Mouse (Mus musculus) forebrain, embryonic 10.5 days (tissue): ENCODE results near the gene Mast4. TPM values are rescaled to one million over a fixed set of nuclear protein-coding genes. Genes with fewer than 3 reads are reported as not detected.

Source experiments
- DNase-seq: peaks from one replicate; pipeline ENCODE4 v3.0.0-alpha.2; 2017; ENCODE audit warnings: low spot score; ENCODE audit errors: extremely low spot score
- H3K27ac ChIP-seq: fragments of 300-500 bp; sonication (generic); 2 replicates; pipeline ENCODE4 v1.5.1; 2016; ENCODE audit warnings: mild to moderate bottlenecking
- H3K27me3 ChIP-seq: fragments of 300-500 bp; sonication (generic); 2 replicates; pipeline ENCODE4 v1.6.1; 2016; ENCODE audit warnings: mild to moderate bottlenecking; ENCODE audit not compliant: poor library complexity, severe bottlenecking
- H3K36me3 ChIP-seq: fragments of 300-500 bp; sonication (generic); replicated peaks from 2 replicates; pipeline ENCODE4 v1.6.1; 2016; ENCODE audit warnings: mild to moderate bottlenecking, moderate library complexity
- H3K4me1 ChIP-seq: fragments of 300-500 bp; sonication (generic); 2 replicates; pipeline ENCODE4 v1.6.1; 2016
- H3K4me3 ChIP-seq: fragments of 300-500 bp; sonication (generic); 2 replicates; pipeline ENCODE4 v1.5.1; 2016; ENCODE audit warnings: mild to moderate bottlenecking, moderate library complexity
- H3K9me3 ChIP-seq: fragments of 300-500 bp; sonication (generic); 2 replicates; pipeline ENCODE4 v1.6.1; 2016; ENCODE audit warnings: mild to moderate bottlenecking, moderate library complexity
- WGBS: fragments of 180-500 bp; shearing (Covaris S2); methylation state at CpG from one replicate; pipeline ENCODE4 v1.1.7; 2016; 5-methylcytosine and 5-hydroxymethylcytosine counted together
- polyA plus RNA-seq: library from polyadenylated mRNA; unstranded; fragments of >200 nt; fragmentation: Nextera tagmentation; extraction: Ambion mirVana; gene quantifications from 2 replicates; pipeline ENCODE4 v1.2.1, GENCODE M21; 2016

Gene Mast4
- polyA plus RNA-seq, 1 experiment from 2014 or later = 18.3 TPM

GRCm38 (mm10) chr13:103333601-103334391 lies 501 bp downstream of the Mast4 start:
- DNase-seq = peak; percentile 63
- Histone ChIP-seq H3K4me1 (peaks cover 41% of the 10 kb centered on the region), H3K36me3 (no peaks in the 10 kb centered on the region), H3K27ac (peak overlapping the region; percentile 79), H3K9me3 (no peaks in the 10 kb centered on the region), H3K27me3 (peaks cover 67% of the 10 kb centered on the region), H3K4me3 (peak overlapping the region; percentile 72)
- WGBS = under 1% methylated on average over 74 of the region's 74 CpGs

DNA sequence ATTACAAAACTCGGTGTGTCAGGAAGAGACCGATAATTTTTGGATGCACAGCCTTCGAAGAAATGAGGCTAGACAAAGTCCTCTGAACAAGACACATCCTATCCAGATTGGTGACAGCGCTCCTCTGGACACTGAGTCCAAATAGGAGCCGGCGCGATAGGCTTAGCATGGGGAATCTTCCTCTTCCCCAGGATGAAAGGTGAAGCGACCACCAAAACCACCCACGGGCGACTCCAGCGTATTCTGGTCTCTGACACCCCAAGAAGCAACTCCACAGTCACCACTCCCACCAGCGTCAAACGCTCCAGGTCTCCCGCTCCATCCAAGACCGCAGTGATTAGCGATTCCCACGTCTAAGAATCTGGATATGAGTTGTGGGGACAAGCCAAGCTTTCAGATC lies 1.1 kb downstream of the Mast4 start:
- DNase-seq = peak; percentile 31
- Histone ChIP-seq H3K4me3 (peak overlapping the region; percentile 72), H3K27ac (no peak overlapping the region; the same call in 1 of the 2 replicates), H3K9me3 (no peaks in the 10 kb centered on the region), H3K4me1 (peaks cover 41% of the 10 kb centered on the region), H3K27me3 (peaks cover 63% of the 10 kb centered on the region), H3K36me3 (no peaks in the 10 kb centered on the region)
- WGBS = 2% methylated on average over 17 of the region's 17 CpGs

DNA sequence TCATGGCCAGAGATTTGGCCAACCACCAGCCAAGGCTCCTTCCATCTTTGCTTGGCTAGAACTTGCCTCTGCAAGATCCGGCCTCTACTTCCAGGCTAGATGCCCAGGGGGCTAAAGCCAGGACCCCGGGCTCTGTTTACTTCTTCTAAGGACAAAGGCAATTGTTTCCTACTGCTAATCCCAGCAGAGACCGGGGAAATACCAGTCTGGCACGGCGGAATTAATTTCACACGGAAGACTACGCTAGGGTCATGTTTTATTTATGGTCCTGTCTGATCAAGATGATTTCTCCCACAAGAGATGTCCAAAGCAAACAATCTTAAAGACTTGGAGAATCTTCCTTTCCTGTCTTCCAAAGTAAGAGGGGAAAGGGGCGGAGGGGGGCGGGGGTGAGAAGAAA lies 1.6 kb downstream of the Mast4 start:
- Histone ChIP-seq H3K27ac (no peak overlapping the region), H3K36me3 (no peaks in the 10 kb centered on the region), H3K4me3 (peak overlapping the region; percentile 72), H3K4me1 (peaks cover 41% of the 10 kb centered on the region), H3K9me3 (no peaks in the 10 kb centered on the region), H3K27me3 (peaks cover 59% of the 10 kb centered on the region)
- WGBS = 3% methylated on average over 9 of the region's 9 CpGs
- no peak for DNase-seq

- Histone ChIP-seq H3K9me3 (no peaks in the 10 kb centered on the region), H3K36me3 (no peaks in the 10 kb centered on the region), H3K4me1 (peaks cover 37% of the 10 kb centered on the region), H3K4me3 (no peak overlapping the region), H3K27ac (no peak overlapping the region), H3K27me3 (peaks cover 47% of the 10 kb centered on the region)
- no peak for DNase-seq
- 73% methylated on average over 7 of the region's 7 CpGs for WGBS
These were observed 3.2 kb downstream of the Mast4 start for GRCm38 (mm10) chr13:103331096-103331495.

DNA sequence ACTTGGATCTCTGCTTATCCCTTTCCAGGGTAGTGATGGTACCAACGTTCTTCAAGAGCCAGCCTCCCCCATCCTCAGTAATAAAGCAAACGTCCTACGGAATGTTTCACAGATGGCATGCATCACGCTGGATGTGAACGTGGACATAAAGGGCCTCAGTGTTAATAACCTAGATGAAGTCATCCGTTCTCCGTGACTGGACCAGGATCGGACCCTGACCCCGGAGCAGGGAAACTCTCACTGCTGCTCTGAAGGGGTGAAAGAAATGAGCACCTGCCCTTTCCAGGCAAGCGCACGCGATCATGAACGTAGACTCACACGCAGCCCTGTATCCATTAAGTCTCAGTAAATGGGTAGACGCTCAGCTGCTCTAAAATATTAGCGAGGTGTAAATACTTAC lies 6.0 kb downstream of the Mast4 start:
- Histone ChIP-seq H3K9me3 (0 out of 2 replicates have a peak, but pooled peaks cover 4% of the 10 kb centered on the region), H3K27ac (no peak overlapping the region), H3K4me1 (peaks cover 10% of the 10 kb centered on the region), H3K4me3 (no peak overlapping the region), H3K36me3 (no peaks in the 10 kb centered on the region), H3K27me3 (peaks cover 19% of the 10 kb centered on the region)
- DNase-seq = no peak
- WGBS = 90% methylated on average over 16 of the region's 16 CpGs

DNA sequence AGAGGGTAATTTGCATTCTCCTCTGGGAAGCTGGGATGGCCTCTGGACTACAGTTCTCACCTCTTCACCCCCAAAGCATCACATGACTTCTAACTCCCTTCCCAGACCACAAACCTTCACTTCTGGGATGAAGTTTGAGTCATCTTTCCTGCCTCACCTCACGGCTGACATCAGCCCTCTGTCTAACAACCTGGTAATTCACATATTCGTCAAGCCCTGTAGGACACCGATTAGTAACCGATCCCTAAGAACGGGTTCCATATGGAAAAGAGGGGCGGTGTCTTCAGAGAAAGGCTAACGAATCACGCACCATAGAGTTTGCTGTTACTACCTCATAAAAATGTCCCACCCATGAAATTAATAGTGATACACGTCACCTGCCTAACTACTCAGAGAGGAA lies 6.5 kb downstream of the Mast4 start:
- 0 out of 2 replicates have a peak, but pooled peaks cover 5% of the 10 kb centered on the region for H3K9me3 ChIP-seq
- H3K27me3 ChIP-seq = peaks cover 15% of the 10 kb centered on the region
- no peak overlapping the region for H3K27ac ChIP-seq
- H3K36me3 ChIP-seq = no peaks in the 10 kb centered on the region
- 90% methylated on average over 9 of the region's 9 CpGs for WGBS
- no peak for DNase-seq
- peaks cover 6% of the 10 kb centered on the region for H3K4me1 ChIP-seq
- no peak overlapping the region for H3K4me3 ChIP-seq

DNA sequence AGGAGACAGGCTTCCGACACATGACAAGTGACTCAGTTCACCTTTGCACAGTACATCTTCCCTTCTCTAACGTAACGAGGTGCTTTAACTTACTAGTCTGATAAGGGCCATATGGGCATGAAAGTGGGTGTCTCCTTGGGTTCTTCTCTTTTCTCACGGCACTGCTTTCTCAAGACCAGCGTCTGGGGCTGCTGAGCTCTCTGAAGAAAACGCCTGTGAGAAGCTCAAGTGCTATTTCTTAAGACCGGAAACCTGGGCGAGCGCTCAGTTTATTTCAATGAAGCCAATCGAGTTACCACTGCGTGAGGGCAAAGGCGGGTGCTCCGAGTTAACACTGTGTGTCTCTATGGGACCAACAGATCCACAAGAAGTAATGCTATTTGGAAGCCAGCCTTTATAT lies 8.1 kb downstream of the Mast4 start:
- Histone ChIP-seq H3K4me1 (no peaks in the 10 kb centered on the region), H3K4me3 (no peak overlapping the region), H3K36me3 (no peaks in the 10 kb centered on the region), H3K9me3 (peaks cover 12% of the 10 kb centered on the region; the same call in 1 of the 2 replicates), H3K27ac (no peak overlapping the region), H3K27me3 (no peaks in the 10 kb centered on the region)
- WGBS = 92% methylated on average over 13 of the region's 13 CpGs
- DNase-seq = no peak

DNA sequence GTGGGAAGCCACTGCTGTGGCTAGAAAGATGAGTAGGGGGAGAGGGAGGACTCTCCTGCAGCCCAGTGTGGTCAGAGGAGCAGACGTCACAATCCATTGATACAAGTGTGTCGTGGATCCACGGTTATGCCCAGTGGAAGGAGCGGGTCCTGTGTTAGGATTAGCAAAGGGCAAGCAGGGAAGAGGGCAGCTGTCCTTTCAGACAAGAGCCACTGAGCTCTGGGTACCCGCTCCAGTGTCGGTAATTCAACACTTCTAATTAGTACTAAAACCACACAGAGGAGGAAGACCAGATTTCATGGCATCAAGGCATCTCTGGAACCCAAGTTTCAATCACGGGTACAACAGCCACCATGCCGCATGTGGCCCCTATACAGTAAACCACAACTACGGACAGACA lies 14.4 kb downstream of the Mast4 start:
- no peaks in the 10 kb centered on the region for H3K36me3 ChIP-seq
- peaks cover 33% of the 10 kb centered on the region for H3K4me1 ChIP-seq
- H3K27ac ChIP-seq = no peak overlapping the region
- H3K4me3 ChIP-seq = no peak overlapping the region
- WGBS = 83% methylated on average over 9 of the region's 9 CpGs
- H3K9me3 ChIP-seq = peaks cover 12% of the 10 kb centered on the region; the same call in 1 of the 2 replicates
- H3K27me3 ChIP-seq = no peaks in the 10 kb centered on the region
- DNase-seq = no peak

- Histone ChIP-seq H3K27me3 (no peaks in the 10 kb centered on the region), H3K9me3 (peaks cover 12% of the 10 kb centered on the region; the same call in 1 of the 2 replicates), H3K36me3 (no peaks in the 10 kb centered on the region), H3K4me3 (no peak overlapping the region), H3K4me1 (peaks cover 38% of the 10 kb centered on the region), H3K27ac (no peak overlapping the region)
- 16% methylated on average over 3 of the region's 3 CpGs for WGBS
- DNase-seq = no peak
These were observed 15.0 kb downstream of the Mast4 start for GRCm38 (mm10) chr13:103319317-103319716.

DNA sequence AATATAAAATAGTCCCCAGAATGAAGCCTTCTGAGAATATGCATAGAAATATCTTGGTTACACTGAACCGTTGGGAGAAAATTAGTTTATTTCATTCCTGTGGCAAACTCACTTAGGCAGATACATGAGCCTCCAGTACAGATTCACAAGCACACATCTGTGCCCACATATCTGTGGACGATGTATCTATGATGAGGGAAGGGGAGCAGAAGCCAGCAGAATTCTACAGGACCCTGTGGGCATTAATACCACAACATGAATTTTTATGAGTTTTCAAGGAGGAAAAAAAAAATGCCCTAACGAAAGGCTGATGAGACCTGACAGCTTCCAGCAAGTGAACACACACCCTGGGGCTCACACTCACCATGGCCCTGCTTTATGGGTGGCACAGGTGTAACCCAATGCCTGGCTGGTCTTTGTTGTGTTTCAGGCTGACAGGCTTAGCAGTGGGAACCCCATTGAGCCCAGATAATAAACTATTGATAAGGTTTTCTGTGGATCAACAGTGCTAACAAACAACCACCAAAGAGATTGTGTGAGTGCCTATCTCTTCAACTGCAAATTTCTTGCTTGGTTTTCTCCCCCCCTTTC lies 17.4 kb downstream of the Mast4 start:
- Histone ChIP-seq H3K36me3 (no peaks in the 10 kb centered on the region), H3K27me3 (no peaks in the 10 kb centered on the region), H3K9me3 (peaks cover under 1% of the 10 kb centered on the region; the same call in 1 of the 2 replicates), H3K27ac (no peak overlapping the region), H3K4me1 (peaks cover 39% of the 10 kb centered on the region), H3K4me3 (no peak overlapping the region)
- DNase-seq = no peak
- WGBS = 47% methylated on average over 3 of the region's 3 CpGs

- Histone ChIP-seq H3K27ac (no peak overlapping the region), H3K4me1 (peaks cover 39% of the 10 kb centered on the region), H3K36me3 (no peaks in the 10 kb centered on the region), H3K4me3 (no peak overlapping the region), H3K27me3 (no peaks in the 10 kb centered on the region), H3K9me3 (no peaks in the 10 kb centered on the region)
- 45% methylated on average over 10 of the region's 10 CpGs for WGBS
- no peak for DNase-seq
These were observed 19.1 kb downstream of the Mast4 start for GRCm38 (mm10) chr13:103315113-103315708.

DNA sequence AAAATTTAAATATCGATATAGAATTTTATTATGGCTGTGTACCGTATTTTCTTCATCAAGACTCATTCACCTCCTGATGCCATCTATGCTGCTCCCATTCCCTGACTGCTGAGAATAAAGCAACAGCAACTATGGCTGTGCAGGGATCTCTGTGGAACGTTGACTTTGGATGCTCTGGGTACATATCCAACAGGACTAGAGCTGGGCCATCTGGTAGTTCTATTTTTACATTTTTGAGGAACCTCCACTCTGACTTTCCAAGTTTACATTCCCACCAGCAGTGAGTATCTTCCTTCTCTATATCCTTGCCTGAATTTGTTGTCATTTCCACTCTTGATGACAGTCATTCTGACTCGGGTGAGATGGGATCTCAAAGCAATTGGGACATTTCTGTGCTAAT lies 26.0 kb downstream of the Mast4 start:
- H3K27me3 ChIP-seq = no peaks in the 10 kb centered on the region
- DNase-seq = no peak
- no peak overlapping the region for H3K27ac ChIP-seq
- peaks cover 7% of the 10 kb centered on the region for H3K4me1 ChIP-seq
- no peaks in the 10 kb centered on the region for H3K9me3 ChIP-seq
- H3K4me3 ChIP-seq = no peak overlapping the region
- WGBS = 93% methylated on average over 4 of the region's 4 CpGs
- no peaks in the 10 kb centered on the region for H3K36me3 ChIP-seq

DNA sequence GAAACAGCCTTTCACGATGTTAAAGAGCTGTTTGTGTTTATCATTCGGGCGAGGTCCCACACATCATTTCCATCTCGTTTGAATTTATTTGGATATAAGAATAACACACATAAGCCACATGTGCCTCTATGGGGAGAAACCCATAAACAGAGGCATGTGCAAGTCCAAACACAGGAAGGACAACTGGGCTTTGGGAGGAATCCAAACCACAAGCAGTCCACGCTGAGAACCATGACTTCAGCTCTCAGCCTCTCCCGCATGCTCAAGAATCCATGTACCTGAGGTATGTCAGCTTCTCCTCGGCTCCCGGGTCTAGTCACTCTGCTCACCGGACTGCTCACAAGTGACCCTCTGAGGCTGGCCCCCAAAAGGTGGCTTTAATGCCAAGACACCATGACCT lies 30.5 kb downstream of the Mast4 start:
- DNase-seq = no peak
- WGBS = 89% methylated on average over 9 of the region's 9 CpGs
- no peaks in the 10 kb centered on the region for H3K9me3 ChIP-seq
- H3K4me1 ChIP-seq = peaks cover 14% of the 10 kb centered on the region
- H3K36me3 ChIP-seq = no peaks in the 10 kb centered on the region
- H3K27me3 ChIP-seq = no peaks in the 10 kb centered on the region
- no peak overlapping the region for H3K4me3 ChIP-seq
- no peak overlapping the region for H3K27ac ChIP-seq
